Mouse (Mus musculus) cerebellum, adult 11-12 months (tissue): Measurements from ENCODE around the gene Sort1.

Experiments
- DNase-seq: peaks from one replicate; pipeline ENCODE4 v3.0.0; 2022

Sort1 gene

DNA sequence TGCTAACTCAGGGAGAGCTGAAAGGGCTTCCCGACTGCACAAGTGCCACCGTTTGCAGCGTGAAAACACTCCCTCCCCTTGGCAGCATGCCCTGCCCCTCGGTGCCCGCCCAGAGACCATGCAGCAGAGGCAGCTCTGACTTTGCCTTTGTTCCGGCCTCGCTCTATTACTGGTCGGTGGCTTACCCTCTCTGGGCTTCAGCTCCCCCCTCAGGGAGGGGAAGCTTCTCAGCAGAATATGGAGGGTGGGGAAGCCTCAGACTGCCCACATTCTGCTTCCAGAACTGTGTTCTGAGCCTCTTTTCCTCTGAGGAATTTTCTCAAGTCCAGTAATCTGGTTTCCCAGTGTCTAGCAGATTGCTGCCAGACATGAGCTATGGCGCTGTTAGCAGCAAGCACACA, 44.6 kb downstream of the Sort1 start:
- peak; percentile 12 for DNase-seq

DNA sequence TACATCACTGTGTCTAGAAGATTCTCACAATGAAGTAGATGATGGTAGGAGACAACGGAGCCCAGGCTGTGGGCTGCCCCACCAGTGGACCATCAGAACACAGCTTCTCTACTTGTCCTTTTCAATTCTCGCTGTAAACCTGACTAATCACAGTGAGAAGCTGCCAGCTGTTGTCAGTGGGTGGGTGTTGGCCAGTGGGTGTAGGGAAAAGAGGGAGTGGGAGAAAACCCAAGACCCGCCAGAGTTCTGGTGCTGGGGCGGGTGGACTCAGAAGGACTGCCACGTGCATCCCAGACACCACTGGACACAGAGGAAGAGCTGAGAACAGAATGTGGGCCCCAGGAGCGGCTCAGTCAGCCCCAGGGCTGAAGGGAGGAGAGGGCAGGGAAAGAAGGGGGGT, 46.9 kb downstream of the Sort1 start:
- no peak for DNase-seq

DNA sequence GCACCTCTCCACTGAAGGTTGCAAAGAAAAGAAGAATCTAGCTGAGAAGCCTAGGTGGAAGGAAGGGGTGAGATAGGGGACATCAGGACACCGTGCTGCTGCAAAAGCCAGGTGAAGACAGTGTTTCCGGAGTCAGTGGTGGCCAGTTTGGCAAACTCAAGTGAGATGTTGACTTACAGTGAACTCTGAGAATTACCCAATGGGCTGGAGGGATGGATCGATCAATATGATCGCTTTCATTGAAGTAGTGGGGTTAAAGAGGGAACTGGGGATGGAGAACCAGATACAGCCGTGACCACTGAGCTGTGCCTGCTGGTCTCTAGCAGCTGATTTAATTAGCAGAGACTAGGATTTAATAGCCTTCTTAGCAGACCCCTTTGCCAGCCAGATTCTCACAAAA, 53.0 kb downstream of the Sort1 start:
- no peak for DNase-seq

DNA sequence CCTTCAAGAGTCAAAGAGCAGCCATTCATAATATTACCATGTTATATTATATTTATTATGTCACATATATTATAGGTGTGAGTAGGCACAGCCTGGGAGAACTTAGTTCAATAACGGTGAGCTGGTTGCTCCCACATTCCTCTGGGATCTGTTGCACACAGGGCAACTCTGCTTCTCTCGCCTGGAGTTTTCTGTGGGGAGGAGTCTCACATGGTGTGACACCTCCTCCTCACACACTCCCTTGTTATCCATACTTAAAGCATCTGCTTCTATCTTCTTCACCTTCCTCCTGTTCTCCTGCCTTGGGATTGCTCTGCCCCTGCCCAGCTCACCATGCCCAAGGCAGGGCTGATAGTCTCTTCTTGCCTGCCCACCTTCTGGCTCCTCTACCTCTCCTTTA, 57.2 kb downstream of the Sort1 start:
- DNase-seq = no peak

DNA sequence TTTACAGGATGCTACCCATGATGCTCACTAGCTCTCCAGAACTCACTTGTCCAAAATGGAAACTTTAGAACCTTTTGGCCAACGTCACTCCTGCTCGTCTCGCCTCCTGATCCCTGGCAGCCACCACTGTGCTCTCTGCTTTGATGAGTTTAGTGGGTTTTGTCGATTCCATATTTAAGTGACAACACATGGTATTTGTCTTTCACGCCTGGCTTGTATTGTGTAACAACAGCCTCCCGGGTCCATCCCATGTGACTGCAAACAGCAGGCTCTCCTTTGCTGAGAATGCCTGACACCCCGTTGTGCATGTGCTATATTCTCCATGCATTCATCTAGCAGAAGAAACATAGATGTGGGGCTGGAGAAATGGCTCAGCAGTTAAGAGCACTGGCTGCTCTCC, 58.3 kb downstream of the Sort1 start:
- no peak for DNase-seq

DNA sequence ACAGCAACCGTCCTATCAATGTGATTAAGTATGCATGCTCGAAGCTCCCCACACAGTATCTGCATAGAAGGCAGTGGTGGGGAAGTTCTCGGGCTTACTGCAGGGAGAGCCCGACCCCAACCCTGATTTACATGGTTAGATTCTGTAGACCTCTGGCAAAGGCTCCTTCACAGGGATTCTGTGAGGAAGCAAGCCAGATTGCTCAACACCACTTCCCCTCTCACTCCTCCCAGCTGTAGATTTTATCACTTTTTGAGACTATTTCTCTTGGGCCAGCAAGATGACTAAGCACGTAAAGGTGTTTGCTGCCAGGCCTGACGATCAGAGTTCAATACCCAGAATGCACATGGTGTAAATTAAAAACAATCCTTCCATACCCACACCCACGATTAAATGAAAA, 62.0 kb downstream of the Sort1 start:
- no peak for DNase-seq

DNA sequence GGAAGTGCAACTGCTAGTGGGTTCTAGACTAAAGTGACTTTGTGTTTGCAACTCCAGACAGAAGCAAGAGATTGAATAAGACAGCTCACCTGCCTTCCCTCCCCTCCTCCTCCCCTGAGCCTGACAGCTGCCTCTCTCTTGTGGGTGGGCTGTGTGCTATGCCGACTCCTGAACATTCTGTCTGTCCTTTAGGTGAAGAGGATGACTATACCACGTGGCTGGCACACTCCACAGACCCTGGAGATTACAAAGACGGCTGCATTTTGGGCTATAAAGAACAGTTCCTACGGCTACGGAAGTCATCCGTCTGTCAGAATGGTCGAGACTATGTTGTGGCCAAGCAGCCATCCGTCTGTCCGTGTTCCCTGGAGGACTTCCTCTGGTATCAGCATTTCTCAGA, 64.5 kb downstream of the Sort1 start:
- DNase-seq = no peak

DNA sequence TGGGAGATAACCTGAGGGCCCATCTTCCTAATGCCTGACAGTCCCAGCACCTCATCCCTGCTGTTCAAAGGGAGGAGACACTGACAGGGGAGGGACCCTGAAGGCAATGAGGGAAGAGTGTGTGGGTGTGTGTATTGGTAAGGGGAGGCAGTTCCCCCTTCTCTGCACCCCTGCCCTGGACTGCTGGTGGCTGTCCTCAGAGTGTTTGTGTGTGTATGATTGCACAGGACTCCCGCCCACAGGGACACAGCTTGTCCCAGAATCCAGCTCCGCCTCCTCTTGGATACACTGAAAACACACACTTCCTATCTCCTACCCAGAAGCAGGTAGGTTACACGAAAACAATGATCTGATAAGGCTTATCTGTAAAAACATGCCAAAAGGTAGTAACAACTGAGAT, 71.4 kb downstream of the Sort1 start:
- no peak for DNase-seq

DNA sequence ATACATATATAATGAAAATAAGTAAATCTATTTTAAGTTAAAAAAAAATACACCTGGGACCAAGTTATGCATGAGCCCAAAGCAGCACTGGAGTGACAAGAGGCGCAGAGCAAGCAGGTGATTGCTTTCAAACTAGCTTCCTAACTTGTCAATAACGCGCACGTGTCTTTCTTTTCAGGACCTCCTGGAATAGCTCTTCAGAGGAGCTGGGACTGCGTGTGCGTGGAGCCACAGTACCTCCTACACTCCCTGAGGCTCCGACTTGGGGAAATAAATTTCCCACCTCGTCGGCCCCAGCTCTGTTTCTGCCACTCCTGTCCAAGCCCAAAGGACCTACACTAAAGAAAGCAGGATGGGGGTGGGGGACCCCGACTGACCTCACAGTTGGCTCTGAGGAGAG, 73.2 kb downstream of the Sort1 start:
- DNase-seq = no peak

DNA sequence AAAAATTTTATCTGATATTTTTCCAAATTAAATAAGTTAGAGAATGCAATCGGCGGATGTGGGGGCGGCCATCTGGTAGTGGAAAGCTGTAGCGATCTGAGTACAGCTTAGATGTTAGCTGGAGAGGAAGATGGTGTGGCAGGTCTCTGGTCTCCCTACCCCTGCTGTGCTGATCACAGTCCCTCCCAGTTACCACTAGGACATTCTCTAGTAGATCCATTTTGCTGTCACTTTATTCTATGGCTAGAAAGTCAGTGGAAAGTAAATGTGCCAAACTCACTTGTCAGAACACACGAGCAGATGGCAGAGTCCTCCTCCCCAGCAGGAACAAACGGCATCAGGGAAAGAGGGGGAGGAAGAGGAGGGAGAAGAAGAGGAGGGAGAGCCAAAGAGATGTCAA, 74.6 kb downstream of the Sort1 start:
- peak; percentile 17 for DNase-seq

DNA sequence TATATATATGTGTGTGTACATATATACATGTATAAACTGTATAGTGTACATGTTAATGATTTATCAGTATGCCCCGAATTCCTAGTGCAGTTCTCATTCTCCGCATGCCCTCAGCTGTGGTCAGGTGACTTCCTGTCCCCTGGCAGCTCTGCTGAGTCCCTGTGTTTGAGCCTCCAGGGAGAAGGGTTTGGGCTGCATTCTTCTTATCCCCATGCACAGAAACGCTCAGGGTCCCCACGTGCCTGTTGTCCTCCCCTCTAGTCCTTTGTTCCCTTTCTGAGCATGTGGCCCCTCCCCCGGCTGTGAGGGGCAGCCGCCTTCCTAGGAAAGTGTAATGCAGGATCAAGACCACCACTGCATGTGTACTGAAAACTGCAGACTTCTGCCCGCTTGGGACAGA, 77.0 kb downstream of the Sort1 start:
- DNase-seq = no peak

DNA sequence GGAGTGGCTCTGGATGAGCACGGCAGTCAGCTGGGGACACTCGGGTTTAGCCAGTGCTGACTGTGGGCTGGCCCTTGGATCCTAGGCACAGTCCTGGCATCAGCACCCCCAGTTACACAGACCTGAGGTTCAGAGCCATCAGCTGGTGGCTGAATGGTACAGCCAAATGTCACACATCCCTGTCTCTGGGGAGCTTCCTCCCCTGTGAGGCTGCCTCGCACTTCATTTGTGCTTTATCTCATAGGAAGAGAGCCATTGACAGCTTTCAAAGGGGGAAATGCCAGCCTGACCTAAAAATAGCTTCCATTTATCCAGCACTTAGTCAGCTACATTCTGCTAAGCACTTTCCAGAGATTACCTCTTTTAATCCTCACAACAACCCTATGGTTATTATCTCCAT, 79.7 kb downstream of the Sort1 start:
- no peak for DNase-seq

DNA sequence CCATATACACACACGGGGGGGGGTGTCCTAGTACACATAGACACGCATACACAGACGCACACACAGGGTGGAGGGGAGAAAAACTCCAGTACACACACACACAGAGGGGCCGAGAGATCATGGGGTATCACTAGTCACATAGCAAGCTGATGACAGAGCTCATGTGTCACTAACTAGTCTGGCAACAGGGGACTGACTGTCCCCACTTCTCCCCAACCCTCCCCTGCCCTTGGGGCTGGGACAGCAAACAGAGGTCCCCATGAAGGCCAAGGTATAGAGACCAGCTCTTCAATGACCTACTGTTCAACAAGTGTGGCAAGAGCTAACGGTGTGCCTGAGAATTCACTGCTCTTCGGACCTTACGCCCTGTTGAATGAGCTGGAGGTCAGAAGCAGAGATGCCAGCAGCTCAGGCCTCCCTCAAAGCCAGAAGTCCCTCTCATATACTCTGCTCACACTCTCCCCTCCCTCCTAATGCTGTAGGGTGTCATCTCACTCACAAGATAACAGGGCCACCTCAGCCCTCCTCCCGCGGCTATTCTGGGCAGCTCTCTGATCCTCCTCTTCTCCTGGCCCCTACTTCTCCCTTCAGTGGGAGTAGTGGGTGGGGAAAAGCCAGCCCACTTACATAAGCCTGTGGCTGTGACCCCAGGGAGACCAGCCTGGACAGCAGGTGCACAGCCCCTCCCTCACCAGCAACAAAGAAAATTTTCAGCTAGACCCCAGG, 80.6 kb downstream of the Sort1 start, which contains the start of gene Mybphl:
Mybphl (plus strand) TSS at position 642 of the 726 bp plus-strand sequence.
- no peak for DNase-seq

DNA sequence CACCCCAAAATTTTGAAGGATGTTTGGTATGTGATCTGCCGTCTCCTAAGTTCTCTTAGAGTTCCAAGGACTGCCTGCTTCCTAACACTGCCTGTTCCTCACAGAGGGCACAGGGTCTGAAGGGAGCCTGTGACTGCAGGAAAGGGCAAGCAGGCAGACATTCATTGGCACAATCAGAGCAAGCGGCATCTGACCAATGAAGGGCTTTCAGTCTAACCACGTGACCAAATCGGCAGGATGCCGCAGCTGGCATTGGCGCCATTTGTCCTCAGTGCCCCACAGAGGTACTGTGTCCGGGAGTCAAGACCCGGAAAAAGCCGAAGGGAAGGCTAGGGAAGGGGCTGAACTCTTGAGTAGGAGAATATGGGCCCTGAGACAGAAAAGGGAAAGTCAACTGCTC, 83.3 kb downstream of the Sort1 start:
- DNase-seq = peak; percentile 32

DNA sequence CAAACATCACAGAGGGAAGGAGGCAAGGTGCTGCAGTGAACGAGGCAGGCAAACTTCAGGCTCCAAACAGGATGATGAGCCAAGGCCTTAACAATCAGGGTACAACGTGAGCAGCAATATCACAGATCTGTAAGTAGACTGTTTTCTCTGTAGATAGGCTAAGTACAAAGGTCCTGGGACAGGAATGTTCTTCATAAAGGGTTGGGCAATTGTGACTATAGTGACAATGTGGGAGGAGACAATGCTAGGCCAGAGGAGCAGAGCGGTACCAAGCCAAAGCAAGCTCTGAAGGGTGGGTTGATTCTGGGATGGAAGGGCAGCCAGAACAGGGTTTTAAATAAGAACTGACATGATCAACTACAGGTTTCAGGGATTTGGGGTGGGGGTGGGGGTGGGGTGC, 83.9 kb downstream of the Sort1 start:
- no peak for DNase-seq

DNA sequence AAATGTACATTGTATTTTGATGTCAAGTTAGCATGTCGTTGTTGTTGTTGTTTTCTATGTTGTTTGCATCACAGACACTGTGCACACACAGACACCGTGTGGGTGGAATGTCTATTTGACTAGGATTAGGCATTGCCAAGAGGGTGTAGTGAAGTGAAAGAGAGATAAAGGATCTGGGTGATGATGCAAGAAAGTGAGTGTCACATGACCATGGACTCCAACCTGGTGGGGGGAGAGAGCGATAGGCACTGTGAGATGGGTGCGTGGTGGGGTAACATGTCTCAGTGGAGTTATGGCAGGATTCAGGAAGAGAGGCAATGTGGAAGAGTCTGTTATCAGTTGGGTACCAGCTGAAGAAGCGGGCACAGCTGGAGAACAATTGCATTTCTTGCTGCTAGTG, 84.8 kb downstream of the Sort1 start:
- no peak for DNase-seq

DNA sequence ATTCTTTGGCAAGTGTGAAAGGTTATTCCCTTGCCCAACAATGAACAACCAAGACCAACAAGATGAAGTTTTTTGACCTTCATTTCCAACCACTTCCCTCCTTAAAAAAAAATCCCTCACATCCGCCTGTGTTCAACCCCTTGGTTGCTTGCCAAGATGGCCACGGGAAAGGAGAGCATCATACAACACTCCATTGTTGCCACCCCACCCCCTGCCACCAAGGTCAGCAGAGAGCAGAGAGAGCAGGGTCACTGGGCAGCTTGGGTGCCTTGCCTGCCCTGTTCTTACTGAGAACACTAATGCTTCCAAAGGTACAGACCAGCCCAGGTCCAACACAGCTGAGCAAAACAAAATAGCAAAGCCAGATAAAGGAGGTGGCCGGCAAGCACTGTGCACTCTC, 88.4 kb downstream of the Sort1 start:
- no peak for DNase-seq

DNA sequence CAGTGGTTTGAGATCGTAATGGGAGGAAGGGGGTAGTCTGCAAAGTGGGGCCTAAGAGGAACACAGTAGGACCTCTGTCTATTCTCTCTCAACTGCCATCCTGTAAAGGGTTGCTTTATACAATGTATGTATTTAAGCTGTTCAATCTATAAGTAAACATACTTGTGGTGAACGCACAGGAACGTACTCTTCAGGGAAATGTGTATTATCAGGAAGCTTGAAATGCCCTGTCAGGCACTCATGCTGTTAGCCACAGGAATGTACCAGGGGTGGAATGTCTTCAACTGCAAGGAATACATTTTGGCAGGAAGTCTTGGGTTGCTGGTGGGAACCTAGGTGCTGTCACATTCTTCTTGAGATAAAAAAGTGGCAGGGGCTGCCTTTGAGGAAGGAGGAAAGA, 88.8 kb downstream of the Sort1 start:
- no peak for DNase-seq

DNA sequence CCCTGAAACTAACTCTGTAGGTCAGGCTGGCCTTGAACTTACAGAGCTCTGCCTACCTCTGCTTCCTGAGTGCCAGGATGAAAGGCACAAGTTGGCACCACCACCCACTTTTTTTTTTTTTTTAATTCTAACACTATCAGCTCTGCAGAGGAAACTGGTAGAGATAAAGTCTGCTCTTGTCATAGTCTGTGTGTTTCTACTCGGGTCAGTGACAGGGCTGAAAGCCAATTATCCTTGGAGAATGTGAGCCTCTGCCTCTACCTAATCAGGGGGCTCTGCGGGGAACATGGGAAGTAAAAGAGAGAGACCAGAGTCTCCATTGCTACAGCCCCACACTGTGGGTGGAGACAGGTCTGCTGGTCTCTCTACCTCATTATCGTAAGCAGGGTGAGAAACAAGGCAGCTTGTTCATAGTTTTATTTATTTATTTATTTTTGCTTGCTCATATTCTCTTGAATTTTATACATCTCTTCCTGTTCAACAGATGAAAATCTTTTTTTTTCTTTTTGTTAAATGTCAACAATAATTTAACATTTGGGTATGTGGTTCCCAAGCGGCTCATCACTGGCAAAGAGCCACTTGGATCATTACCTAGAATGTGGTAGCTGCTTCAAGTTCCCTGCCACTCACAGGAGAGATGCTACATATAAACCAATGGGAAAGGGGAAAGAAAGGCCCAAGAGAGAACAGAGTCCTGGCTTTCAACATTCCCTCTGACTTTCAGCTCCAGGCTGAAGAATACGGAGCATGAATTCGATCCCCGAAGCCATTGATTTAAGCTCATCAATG, 95.2 kb downstream of the Sort1 start:
- no peak for DNase-seq

DNA sequence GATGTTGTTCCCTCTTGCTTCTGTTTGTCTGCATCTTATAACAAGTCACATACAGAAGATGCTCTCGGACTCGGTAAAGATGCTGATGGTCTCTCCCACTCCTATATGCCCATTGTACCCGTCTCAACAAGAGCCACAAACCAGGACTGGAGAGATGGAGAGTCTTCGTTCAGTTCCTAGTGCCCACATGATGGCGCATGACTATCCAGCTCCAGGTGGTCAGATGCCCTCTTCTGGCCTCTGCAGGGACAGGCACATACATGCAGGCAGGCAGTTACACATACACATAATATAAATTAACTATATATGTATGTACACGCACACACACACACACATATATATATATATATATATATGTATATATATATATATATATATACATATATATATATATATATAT, 96.8 kb downstream of the Sort1 start:
- no peak for DNase-seq

DNA sequence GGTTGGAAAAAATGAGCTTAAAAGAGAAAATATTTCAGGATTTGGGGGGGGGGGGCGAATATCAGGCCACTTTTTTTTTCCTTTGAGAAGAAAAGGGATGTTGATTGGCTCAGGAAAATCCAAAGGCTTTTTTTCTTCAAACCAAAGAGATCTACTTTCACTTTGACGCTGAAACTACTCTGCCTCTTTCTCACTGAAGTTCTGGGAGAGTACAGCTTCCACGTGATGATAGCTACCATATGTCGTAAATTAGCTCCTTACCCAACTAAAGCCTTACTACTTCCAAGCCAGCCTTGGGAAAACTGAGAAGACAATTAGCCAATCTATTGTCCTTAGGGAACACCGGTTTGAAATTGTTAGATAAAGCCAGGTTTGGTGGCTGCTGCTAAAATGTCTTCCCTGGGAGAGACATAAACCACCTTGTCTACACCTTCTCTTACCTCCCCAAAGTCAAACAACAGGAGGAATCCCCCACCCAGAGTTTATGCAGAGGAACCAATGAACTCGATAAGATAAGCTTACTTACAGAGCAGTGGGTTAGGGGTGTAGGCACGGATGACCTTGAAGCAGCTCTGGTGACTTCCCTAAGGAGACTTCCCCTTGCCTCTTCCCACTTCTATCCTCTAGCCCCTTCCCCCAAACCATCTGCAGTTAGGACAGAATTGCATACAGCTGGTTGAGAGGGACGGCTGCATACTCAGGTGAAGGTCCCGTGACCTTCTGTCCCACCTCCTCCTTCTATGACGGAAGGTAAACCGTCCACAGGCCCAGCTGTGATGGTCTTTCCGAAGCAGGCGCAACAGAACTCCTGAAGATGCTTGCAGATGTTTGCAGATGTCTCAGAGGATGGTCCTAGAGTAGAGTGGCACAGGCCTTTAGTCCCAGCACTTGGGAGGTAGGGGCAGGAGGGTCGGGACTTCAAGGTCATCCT, 98.3 kb downstream of the Sort1 start:
- DNase-seq = no peak

DNA sequence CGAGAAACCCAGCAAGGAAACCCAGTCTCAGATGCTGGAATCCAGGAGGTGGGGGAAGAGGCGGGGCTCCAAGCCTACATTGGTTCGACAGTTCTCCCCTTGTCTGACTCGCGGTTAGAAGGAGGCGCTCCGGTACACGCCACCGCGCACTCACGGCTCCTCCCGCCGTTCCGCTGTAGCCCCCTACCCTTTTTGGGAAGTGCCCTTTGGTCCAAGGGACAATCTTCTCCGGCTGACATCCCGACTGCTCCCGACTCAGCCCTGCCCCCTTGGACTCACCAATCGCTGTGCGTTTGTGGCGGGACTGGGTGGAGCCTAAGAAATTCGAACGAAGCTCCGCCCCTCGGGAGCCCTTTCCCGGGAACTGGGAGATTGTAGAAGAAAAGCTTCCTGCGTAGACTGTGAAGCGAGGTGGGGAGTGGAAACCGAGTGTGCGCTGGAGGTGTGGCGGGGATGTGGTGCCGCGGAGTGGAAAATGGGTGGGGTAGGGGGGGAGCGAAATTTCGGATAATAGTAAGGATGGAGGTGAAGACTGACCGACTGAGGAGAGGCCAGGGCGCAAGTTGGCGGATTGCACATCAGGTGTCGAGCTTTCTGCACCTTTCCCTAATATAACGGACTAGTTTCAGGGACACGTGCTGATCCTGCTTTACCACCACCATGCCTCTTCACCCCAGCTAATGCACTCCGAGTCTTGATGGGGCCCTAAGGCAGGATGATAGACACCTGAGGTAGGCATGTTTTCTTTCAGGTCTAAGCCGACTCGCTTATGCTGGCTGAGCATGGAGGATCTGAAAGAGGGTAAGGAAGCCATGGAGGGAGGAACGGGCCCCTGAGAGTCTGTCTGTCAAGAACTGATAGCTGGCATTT, 99.8 kb downstream of the Sort1 start, which contains the start of gene Psrc1:
Psrc1 (plus strand) TSS at position 355 of the 870 bp plus-strand sequence.
- peak; percentile 74 for DNase-seq
